Mouse (Mus musculus) CH12.LX (cell line): ENCODE data around the gene Olfr1270. TPM values are rescaled to one million over a fixed set of nuclear protein-coding genes. Genes with fewer than 3 reads are reported as not detected.
"Not testable (repeated sequence)": the region's sequence is repeated elsewhere in the genome, so short reads cannot be mapped to it uniquely, and the experiment has no call there.

Source experiments
- DNase-seq: peaks from one replicate; pipeline ENCODE4 v3.0.0-alpha.2; 2013; ENCODE audit errors: extremely low read depth
- H3K27ac ChIP-seq: 2 replicates; pipeline ENCODE4 v1.5.1; 2012; ENCODE audit warnings: low read depth, mild to moderate bottlenecking, control low read depth, moderate library complexity; ENCODE audit not compliant: insufficient read depth
- H3K27me3 ChIP-seq: replicated peaks from 2 replicates; pipeline ENCODE3; 2012; ENCODE audit warnings: inconsistent platforms
- H3K36me3 ChIP-seq, 2 experiments: replicated peaks in 1 of 2; 2 replicates each; pipeline versions ENCODE3 to v1.6.1; 2012; ENCODE audit warnings: inconsistent platforms in 1 of 2, low read length in 1 of 2, mild to moderate bottlenecking in 1 of 2, mixed read lengths in 1 of 2, moderate library complexity in 1 of 2; ENCODE audit not compliant: control insufficient read depth in 1 of 2, insufficient read depth in 1 of 2
- H3K4me1 ChIP-seq, 2 experiments: 2 replicates each; pipeline ENCODE4 v1.6.1; 2012; ENCODE audit warnings: inconsistent platforms in 1 of 2, moderate library complexity in 1 of 2; ENCODE audit not compliant: insufficient read depth in 2 of 2, control insufficient read depth in 1 of 2
- H3K4me2 ChIP-seq: 2 replicates; pipeline ENCODE4 v1.6.1; 2012; ENCODE audit warnings: low read depth, mild to moderate bottlenecking, control low read depth; ENCODE audit not compliant: poor library complexity, insufficient read depth, severe bottlenecking
- H3K4me3 ChIP-seq, 3 experiments: fragments of 150-350 bp in 1 of 3; sonication (generic) in 1 of 3; replicated peaks in 1 of 3; 2 replicates each; pipeline versions ENCODE3 to v1.5.1; 2011 to 2012; ENCODE audit warnings: low read depth in 2 of 3, low read length in 2 of 3, mild to moderate bottlenecking in 2 of 3, moderate library complexity in 2 of 3, control low read depth in 1 of 3, improper control_type of control experiment in 1 of 3, inconsistent platforms in 1 of 3, mixed read lengths in 1 of 3; ENCODE audit not compliant: poor library complexity in 1 of 3
- H3K79me2 ChIP-seq: replicated peaks from 2 replicates; pipeline ENCODE4 v1.6.1; 2012; ENCODE audit warnings: mild to moderate bottlenecking, moderate library complexity; ENCODE audit not compliant: control insufficient read depth, poor library complexity, insufficient read depth, severe bottlenecking; ENCODE audit errors: extremely low read depth
- H3K9ac ChIP-seq: 2 replicates; pipeline ENCODE4 v1.6.1; 2012; ENCODE audit warnings: low read depth, mild to moderate bottlenecking, control low read depth, moderate library complexity; ENCODE audit not compliant: insufficient read depth
- H3K9me3 ChIP-seq: replicated peaks from 2 replicates; pipeline ENCODE3; 2012; ENCODE audit warnings: low read length, inconsistent platforms, mixed read lengths
- CHD1 ChIP-seq: IDR thresholded peaks from 2 replicates; pipeline ENCODE4 v1.6.1; 2012; ENCODE audit warnings: low read depth, low read length, improper control_type of control experiment, inconsistent platforms
- E2F4 ChIP-seq: IDR thresholded peaks from 2 replicates; pipeline ENCODE4 v1.6.1; 2011; ENCODE audit warnings: low read depth, low read length, improper control_type of control experiment; ENCODE audit not compliant: insufficient replicate concordance
- EP300 ChIP-seq: IDR thresholded peaks from 2 replicates; pipeline ENCODE4 v1.6.1; 2011; ENCODE audit warnings: low read length, improper control_type of control experiment
- KAT2A ChIP-seq: IDR thresholded peaks from 2 replicates; pipeline ENCODE4 v1.6.1; 2012; ENCODE audit warnings: low read length, improper control_type of control experiment, inconsistent platforms; ENCODE audit not compliant: insufficient replicate concordance
- MAFK ChIP-seq: IDR thresholded peaks from 2 replicates; pipeline ENCODE4 v1.6.1; 2011; ENCODE audit warnings: low read length, improper control_type of control experiment; ENCODE audit not compliant: insufficient replicate concordance
- NELFE ChIP-seq: IDR thresholded peaks from 2 replicates; pipeline ENCODE4 v1.6.1; 2011; ENCODE audit warnings: low read depth, low read length, improper control_type of control experiment
- TBP ChIP-seq: conservative IDR thresholded peaks from 2 replicates; pipeline ENCODE4 v1.6.1; 2011; ENCODE audit warnings: low read depth, low read length, improper control_type of control experiment
- UBTF ChIP-seq: IDR thresholded peaks from 2 replicates; pipeline ENCODE4 v1.6.1; 2012; ENCODE audit warnings: low read depth, mild to moderate bottlenecking, inconsistent platforms, low read length, improper control_type of control experiment, moderate library complexity
- ZKSCAN1 ChIP-seq: IDR thresholded peaks from 2 replicates; pipeline ENCODE4 v1.6.1; 2012; ENCODE audit warnings: low read depth, inconsistent platforms, low read length, improper control_type of control experiment, borderline replicate concordance
- dilution Hi-C: fragments of 300-500 bp; cut with MboI; formaldehyde crosslinking; loops from 2 replicates; pipeline ENCODE4 v1.14.3; 2020; ENCODE audit warnings: low sequenced_read_pairs; ENCODE audit not compliant: extremely low pct_unique_long_range_greater_than_20kb, extremely low pct_ligation_motif_present
- in situ Hi-C: fragments of 300-500 bp; cut with MboI; formaldehyde crosslinking; loops from 3 replicates; pipeline ENCODE4 v1.14.3; 2019; ENCODE audit warnings: low sequenced_read_pairs, low pct_ligation_motif_present, low pct_unique_long_range_greater_than_20kb, mixed read lengths
- polyA plus RNA-seq: library from polyadenylated mRNA; unstranded; fragments of >175 nt; gene quantifications from 2 replicates; pipeline ENCODE4 v1.2.1, GENCODE M21; 2012; ENCODE audit warnings: low read depth; ENCODE audit not compliant: insufficient read length
- total RNA-seq, 2 experiments: library from RNA; depleted of rRNA; stranded (reverse); fragments of 300-350 nt in 1 of 2; fragments of >200 nt in 1 of 2; gene quantifications; 2 replicates each; pipeline ENCODE4 v1.2.3; 2012 to 2014

The Olfr1270 gene
- total RNA-seq (2012; rRNA removed) (not detected in 2 replicates), total RNA-seq (2014; rRNA removed) (not detected in 2 replicates), polyA plus RNA-seq (not detected in 2 replicates)

DNA sequence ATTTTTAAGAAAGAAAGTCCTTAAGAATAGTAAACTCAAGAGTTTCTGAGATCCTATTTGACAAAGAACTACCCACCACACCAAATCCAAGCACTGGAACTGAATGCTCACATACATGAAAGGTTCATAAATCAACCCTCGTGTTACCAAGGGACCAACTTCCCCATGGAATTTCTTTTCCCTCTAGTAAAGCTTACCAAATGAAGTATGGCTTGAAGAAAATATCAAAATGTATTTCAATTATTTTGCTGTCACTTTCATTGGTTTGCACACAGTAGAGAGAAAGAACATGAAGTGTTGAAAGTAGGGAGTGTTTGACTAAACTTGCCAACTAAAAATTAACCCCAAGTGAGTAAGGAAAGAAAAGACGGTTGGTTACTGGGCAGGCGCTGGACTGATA is at the start of gene Olfr1270:
Gene Olfr1270 (minus strand): TSS at position 101 of the 400 bp plus-strand sequence.
- no peaks in the 10 kb centered on the region for H3K9me3 ChIP-seq
- DNase-seq = no peak
- in situ Hi-C loops = no loop called here
- TF ChIP-seq NELFE = no peak
- TF ChIP-seq MAFK = no peak
- no peak for TF ChIP-seq E2F4
- TF ChIP-seq UBTF = no peak
- no peak for TF ChIP-seq ZKSCAN1
- TF ChIP-seq EP300 = no peak
- no peak for TF ChIP-seq TBP
- no peak for TF ChIP-seq KAT2A
- TF ChIP-seq CHD1 = no peak
- TF ChIP-seq, all 38 proteins: peak for 0
- Histone ChIP-seq H3K4me3 (no peak within 1 kb of the TSS), H3K27me3 (peaks cover 22% of the 10 kb centered on the region), H3K79me2 (no peaks in the 10 kb centered on the region), H3K9ac (no peak within 1 kb of the TSS), H3K4me2 (no peak within 1 kb of the TSS), H3K27ac (no peak within 1 kb of the TSS), H3K36me3 (no peaks in the 10 kb centered on the region), H3K4me1 (no peaks in the 10 kb centered on the region)
- dilution Hi-C loops = no loop called here

DNA sequence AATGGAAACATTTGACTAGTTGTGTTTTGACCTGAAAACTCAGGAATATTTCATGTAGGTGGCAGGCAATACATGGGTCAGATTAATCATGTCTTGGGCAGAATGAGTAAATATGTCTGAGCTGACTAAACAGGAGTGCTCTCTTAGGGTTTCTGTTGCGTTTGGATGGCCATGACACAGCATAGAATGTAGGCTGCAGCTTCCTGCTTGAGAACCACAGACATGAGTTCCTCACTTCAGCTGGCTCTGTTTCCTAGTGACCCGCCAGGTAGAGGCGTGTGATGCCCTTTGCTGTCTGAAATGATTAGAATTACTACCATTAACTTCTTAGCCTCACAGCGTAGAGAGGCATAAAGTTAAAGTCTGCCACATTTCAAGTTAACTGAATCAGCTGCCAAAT is 46.7 kb upstream of the Olfr1270 start:
- H3K36me3 ChIP-seq, H3K79me2 ChIP-seq, DNase-seq, H3K4me1 ChIP-seq, H3K9ac ChIP-seq, H3K4me3 ChIP-seq, H3K27me3 ChIP-seq, H3K9me3 ChIP-seq, in situ Hi-C loops, H3K4me2 ChIP-seq, dilution Hi-C loops, H3K27ac ChIP-seq: not testable (repeated sequence)

DNA sequence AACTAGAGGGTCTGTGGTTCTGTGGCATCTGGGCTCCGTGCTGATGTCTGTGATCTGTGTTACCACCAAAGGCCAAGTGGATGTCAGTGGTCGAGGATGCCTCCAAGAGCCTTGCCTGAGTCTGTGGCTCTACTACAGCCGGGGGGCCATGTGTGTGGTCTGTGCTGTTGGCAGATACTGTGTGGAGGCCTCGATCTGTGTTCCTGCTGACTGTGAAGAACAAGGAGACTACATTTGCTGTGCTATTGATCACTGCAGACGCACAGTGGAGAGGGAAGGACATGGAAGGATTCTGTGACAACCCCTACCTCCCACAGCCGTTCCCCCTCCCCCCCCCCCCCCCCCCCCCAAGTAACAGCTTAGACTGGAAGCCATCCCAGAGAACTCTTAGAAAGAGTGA is 42.4 kb upstream of the Olfr1270 start:
- DNase-seq, H3K79me2 ChIP-seq, in situ Hi-C loops, H3K4me3 ChIP-seq, dilution Hi-C loops, H3K9ac ChIP-seq, H3K27me3 ChIP-seq, H3K9me3 ChIP-seq, H3K4me2 ChIP-seq, H3K4me1 ChIP-seq, H3K36me3 ChIP-seq, H3K27ac ChIP-seq: not testable (repeated sequence)

DNA sequence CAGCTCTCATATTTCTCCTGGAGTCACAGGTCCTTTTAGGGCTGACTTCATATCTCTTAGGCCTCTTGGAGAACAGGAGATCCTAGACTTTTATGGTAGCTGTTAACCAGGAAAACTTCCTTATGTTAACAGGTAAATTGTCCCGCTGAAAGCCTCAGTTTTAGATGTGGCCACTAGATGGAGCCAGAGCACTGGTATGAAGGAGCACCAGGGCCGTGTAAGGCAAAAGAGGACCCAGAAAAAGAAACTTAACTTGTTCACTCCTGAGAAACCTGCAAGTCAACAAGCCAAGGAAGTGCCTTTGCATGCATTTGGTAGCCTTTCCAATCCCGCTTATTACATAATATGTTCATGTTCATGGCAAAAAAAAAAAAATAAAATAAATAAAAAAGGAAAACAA is 41.9 kb upstream of the Olfr1270 start:
- H3K79me2 ChIP-seq, H3K36me3 ChIP-seq, H3K4me1 ChIP-seq, H3K9me3 ChIP-seq, H3K27me3 ChIP-seq, H3K4me2 ChIP-seq, DNase-seq, H3K4me3 ChIP-seq, in situ Hi-C loops, H3K9ac ChIP-seq, dilution Hi-C loops, H3K27ac ChIP-seq: not testable (repeated sequence)

- dilution Hi-C loops, H3K27me3 ChIP-seq, H3K4me1 ChIP-seq, H3K4me2 ChIP-seq, H3K79me2 ChIP-seq, in situ Hi-C loops, H3K9ac ChIP-seq, H3K36me3 ChIP-seq, H3K4me3 ChIP-seq, H3K27ac ChIP-seq, DNase-seq, H3K9me3 ChIP-seq: not testable (repeated sequence)
Measured at GRCm38 (mm10) chr2:90187082-90187481, 34.2 kb upstream of the Olfr1270 start.
